Mouse (Mus musculus) small intestine, adult 2 months (tissue): Measurements from ENCODE around the gene Asb16.

Source experiments
- CTCF ChIP-seq: fragments of 200-500 bp; IDR thresholded peaks from 2 replicates; pipeline ENCODE4 v1.5.1; 2012; ENCODE audit warnings: low read depth, mild to moderate bottlenecking, control low read depth, inconsistent platforms, low read length, moderate library complexity, mixed read lengths; ENCODE audit not compliant: insufficient replicate concordance, insufficient read length; ENCODE audit errors: extremely low read depth
- POLR2A ChIP-seq: fragments of 200-500 bp; IDR thresholded peaks from 2 replicates; pipeline ENCODE4 v1.6.1; 2012; ENCODE audit warnings: low read depth, mild to moderate bottlenecking, control low read depth, inconsistent platforms, low read length, moderate library complexity

DNA sequence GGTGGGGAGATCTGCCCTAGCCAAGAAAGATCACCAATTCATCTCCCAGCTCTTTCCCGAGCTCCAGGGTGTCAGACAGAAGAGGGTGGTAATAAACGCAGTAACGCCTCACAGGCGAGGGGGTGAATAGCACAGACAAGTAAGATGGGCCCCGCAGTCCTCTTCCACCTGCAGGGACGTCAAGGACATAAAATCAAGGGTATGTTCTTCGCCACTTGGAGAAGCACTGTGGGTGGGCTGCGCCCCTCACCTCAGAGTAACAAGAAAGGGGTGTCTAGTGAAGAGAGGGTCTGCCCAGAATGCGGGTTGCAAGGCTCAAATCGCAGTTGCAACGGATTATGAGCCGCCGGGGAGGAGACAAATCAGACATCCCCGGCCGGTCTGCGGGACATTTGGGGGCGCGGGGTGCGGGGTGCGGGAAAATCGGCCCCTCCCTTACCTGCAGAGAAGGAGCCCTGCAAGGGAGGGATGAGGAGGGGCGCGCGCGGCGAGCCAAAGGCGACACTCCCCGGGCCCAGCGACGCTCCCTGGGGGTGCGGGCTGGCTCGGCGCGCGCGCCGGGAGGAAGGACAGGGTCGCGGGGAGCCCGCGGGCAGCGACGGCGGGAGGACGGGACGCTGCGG, 39.1 kb upstream of the Asb16 start:
- TF ChIP-seq CTCF (no peak), POLR2A (no peak)
